Mouse (Mus musculus) forebrain, embryonic 11.5 days (tissue): ENCODE data around the gene Cpsf6. TPM values are rescaled to one million over a fixed set of nuclear protein-coding genes. Genes with fewer than 3 reads are reported as not detected.

Experiments
- ATAC-seq: fragments of 200-750 bp; cut with Nextera tagmentation; replicated peaks from 2 replicates; pipeline ENCODE4 v1.8.0; 2017; ENCODE audit warnings: moderate TSS enrichment; ENCODE audit not compliant: low FRiP score
- DNase-seq: peaks from one replicate; pipeline ENCODE4 v3.0.0-alpha.2; 2017; ENCODE audit warnings: low spot score
- H3K27ac ChIP-seq: fragments of 300-500 bp; sonication (generic); 2 replicates; pipeline ENCODE4 v1.5.1; 2014; ENCODE audit warnings: low read depth, low read length
- H3K27me3 ChIP-seq: fragments of 300-500 bp; sonication (generic); 2 replicates; pipeline ENCODE4 v1.6.1; 2014; ENCODE audit warnings: mild to moderate bottlenecking, low read length, mixed read lengths; ENCODE audit not compliant: control insufficient read depth, insufficient read depth
- H3K36me3 ChIP-seq: fragments of 300-500 bp; sonication (generic); 2 replicates; pipeline ENCODE4 v1.6.1; 2014; ENCODE audit warnings: mild to moderate bottlenecking, low read length, moderate library complexity, mixed read lengths; ENCODE audit not compliant: control insufficient read depth, insufficient read depth
- H3K4me1 ChIP-seq: fragments of 300-500 bp; sonication (generic); replicated peaks from 2 replicates; pipeline ENCODE4 v1.6.1; 2014; ENCODE audit warnings: low read length, mixed read lengths; ENCODE audit not compliant: control insufficient read depth, insufficient read depth
- H3K4me2 ChIP-seq: fragments of 300-500 bp; sonication (generic); 2 replicates; pipeline ENCODE4 v1.6.1; 2014; ENCODE audit warnings: low read depth, mild to moderate bottlenecking, low read length, moderate library complexity, mixed read lengths; ENCODE audit not compliant: severe bottlenecking
- H3K4me3 ChIP-seq: fragments of 300-500 bp; sonication (generic); 2 replicates; pipeline ENCODE4 v1.5.1; 2014; ENCODE audit warnings: low read depth, low read length
- H3K9ac ChIP-seq: fragments of 300-500 bp; sonication (generic); 2 replicates; pipeline ENCODE4 v1.6.1; 2014; ENCODE audit warnings: low read length
- H3K9me3 ChIP-seq: fragments of 300-500 bp; sonication (generic); 2 replicates; pipeline ENCODE4 v1.6.1; 2016; ENCODE audit warnings: low read length, mixed read lengths; ENCODE audit not compliant: control insufficient read depth
- WGBS: fragments of 180-500 bp; shearing (Covaris S2); extraction: QIAGEN DNeasy Blood & Tissue Kit; methylation state at CpG from one replicate; pipeline ENCODE4 v1.1.7; 2014; 5-methylcytosine and 5-hydroxymethylcytosine counted together
- polyA plus RNA-seq: library from polyadenylated mRNA; unstranded; fragments of >200 nt; fragmentation: Nextera tagmentation; extraction: Ambion mirVana; gene quantifications from 2 replicates; pipeline ENCODE4 v1.2.1, GENCODE M21; 2014

Cpsf6 gene
- polyA plus RNA-seq, 1 experiment from 2014 or later, result 282 TPM

- no peak overlapping the region for H3K4me3 ChIP-seq
- no peak for ATAC-seq
- no peak overlapping the region for H3K9ac ChIP-seq
- WGBS, result 67% methylated on average over 3 of the region's 3 CpGs
- H3K4me1 ChIP-seq, result no peaks in the 10 kb centered on the region
- H3K27ac ChIP-seq, result no peak overlapping the region
- H3K27me3 ChIP-seq, result no peaks in the 10 kb centered on the region
- no peak overlapping the region for H3K4me2 ChIP-seq
- no peaks in the 10 kb centered on the region for H3K36me3 ChIP-seq
- no peak for DNase-seq
- H3K9me3 ChIP-seq, result no peaks in the 10 kb centered on the region
Observed at GRCm38 (mm10) chr10:117320571-117320981, 59.2 kb downstream of the Cpsf6 start.

- Histone ChIP-seq H3K4me1 (no peaks in the 10 kb centered on the region), H3K9me3 (no peaks in the 10 kb centered on the region), H3K4me2 (no peak overlapping the region), H3K9ac (no peak overlapping the region), H3K4me3 (no peak overlapping the region), H3K36me3 (no peaks in the 10 kb centered on the region), H3K27me3 (no peaks in the 10 kb centered on the region), H3K27ac (no peak overlapping the region)
- no peak for DNase-seq
- 86% methylated on average over 11 of the region's 11 CpGs for WGBS
- ATAC-seq, result no peak
Observed at GRCm38 (mm10) chr10:117316391-117316790, 63.4 kb downstream of the Cpsf6 start.

- 96% methylated on average over 2 of the region's 2 CpGs for WGBS
- DNase-seq, result no peak
- no peaks in the 10 kb centered on the region for H3K27me3 ChIP-seq
Observed at GRCm38 (mm10) chr10:117313133-117313532, 66.7 kb downstream of the Cpsf6 start.

GRCm38 (mm10) chr10:117312168-117312567, 67.6 kb downstream of the Cpsf6 start:
- Histone ChIP-seq H3K9me3 (no peaks in the 10 kb centered on the region), H3K4me3 (no peak overlapping the region), H3K4me2 (no peak overlapping the region), H3K27ac (no peak overlapping the region), H3K4me1 (no peaks in the 10 kb centered on the region), H3K9ac (no peak overlapping the region), H3K27me3 (no peaks in the 10 kb centered on the region), H3K36me3 (no peaks in the 10 kb centered on the region)
- DNase-seq, result no peak
- WGBS, result 85% methylated on average over 8 of the region's 8 CpGs
- no peak for ATAC-seq

More at GRCm38 (mm10) chr10:117313133-117313532, 66.7 kb downstream of the Cpsf6 start:
- no peaks in the 10 kb centered on the region for H3K36me3 ChIP-seq
- no peak for ATAC-seq
- no peak overlapping the region for H3K9ac ChIP-seq
- no peak overlapping the region for H3K4me2 ChIP-seq
- no peak overlapping the region for H3K4me3 ChIP-seq
- no peak overlapping the region for H3K27ac ChIP-seq
- H3K4me1 ChIP-seq, result no peaks in the 10 kb centered on the region
- H3K9me3 ChIP-seq, result no peaks in the 10 kb centered on the region

- ATAC-seq (no peak), DNase-seq (no peak)
- Histone ChIP-seq H3K27me3 (no peaks in the 10 kb centered on the region), H3K9ac (no peak overlapping the region), H3K4me2 (no peak overlapping the region), H3K4me1 (no peaks in the 10 kb centered on the region), H3K4me3 (no peak overlapping the region), H3K27ac (no peak overlapping the region), H3K9me3 (no peaks in the 10 kb centered on the region), H3K36me3 (no peaks in the 10 kb centered on the region)
- WGBS, result 91% methylated on average over 5 of the region's 5 CpGs
Observed at GRCm38 (mm10) chr10:117304371-117304770, 75.4 kb downstream of the Cpsf6 start.

- Histone ChIP-seq H3K4me2 (no peak overlapping the region), H3K36me3 (no peaks in the 10 kb centered on the region), H3K27ac (no peak overlapping the region), H3K4me1 (no peaks in the 10 kb centered on the region), H3K9me3 (no peaks in the 10 kb centered on the region), H3K9ac (no peak overlapping the region), H3K4me3 (no peak overlapping the region), H3K27me3 (no peaks in the 10 kb centered on the region)
- 95% methylated on average over 1 of the region's 1 CpGs for WGBS
- DNase-seq (no peak), ATAC-seq (no peak)
Observed at GRCm38 (mm10) chr10:117301688-117302087, 78.1 kb downstream of the Cpsf6 start.

- no peak overlapping the region for H3K9ac ChIP-seq
- no peaks in the 10 kb centered on the region for H3K4me1 ChIP-seq
- DNase-seq (no peak), ATAC-seq (no peak)
- no peak overlapping the region for H3K27ac ChIP-seq
- H3K36me3 ChIP-seq, result no peaks in the 10 kb centered on the region
- H3K9me3 ChIP-seq, result no peaks in the 10 kb centered on the region
- no peak overlapping the region for H3K4me2 ChIP-seq
- WGBS, result 85% methylated on average over 5 of the region's 5 CpGs
- no peak overlapping the region for H3K4me3 ChIP-seq
- H3K27me3 ChIP-seq, result no peaks in the 10 kb centered on the region
Observed at GRCm38 (mm10) chr10:117299901-117300520, 79.8 kb downstream of the Cpsf6 start.

GRCm38 (mm10) chr10:117299106-117299505, 80.7 kb downstream of the Cpsf6 start:
- Histone ChIP-seq H3K27ac (no peak overlapping the region), H3K4me2 (no peak overlapping the region), H3K4me1 (no peaks in the 10 kb centered on the region), H3K36me3 (no peaks in the 10 kb centered on the region), H3K4me3 (no peak overlapping the region), H3K9me3 (no peaks in the 10 kb centered on the region), H3K9ac (no peak overlapping the region), H3K27me3 (no peaks in the 10 kb centered on the region)
- DNase-seq, result no peak
- WGBS, result 88% methylated on average over 4 of the region's 4 CpGs
- no peak for ATAC-seq

GRCm38 (mm10) chr10:117298336-117298735, 81.5 kb downstream of the Cpsf6 start:
- 88% methylated on average over 6 of the region's 6 CpGs for WGBS
- Histone ChIP-seq H3K36me3 (no peaks in the 10 kb centered on the region), H3K27ac (no peak overlapping the region), H3K4me1 (no peaks in the 10 kb centered on the region), H3K9me3 (no peaks in the 10 kb centered on the region), H3K27me3 (no peaks in the 10 kb centered on the region), H3K4me3 (no peak overlapping the region), H3K4me2 (no peak overlapping the region), H3K9ac (no peak overlapping the region)
- no peak for ATAC-seq
- DNase-seq, result no peak
